Mouse (Mus musculus) midbrain, embryonic 11.5 days (tissue): Measurements from ENCODE around the gene Rab34. TPM values are rescaled to one million over a fixed set of nuclear protein-coding genes. Genes with fewer than 3 reads are reported as not detected.

Source experiments
- ATAC-seq: fragments of 200-750 bp; cut with Nextera tagmentation; 2 replicates; pipeline ENCODE4 v1.8.0; 2017; ENCODE audit warnings: moderate TSS enrichment, moderate library complexity; ENCODE audit not compliant: low FRiP score
- DNase-seq: peaks from one replicate; pipeline ENCODE4 v3.0.0; 2015; ENCODE audit warnings: low spot score; ENCODE audit errors: missing footprints
- H3K27ac ChIP-seq: fragments of 300-500 bp; sonication (generic); 2 replicates; pipeline ENCODE4 v1.5.1; 2014; ENCODE audit warnings: low read depth, low read length
- H3K27me3 ChIP-seq: fragments of 300-500 bp; sonication (generic); 2 replicates; pipeline ENCODE4 v1.6.1; 2014; ENCODE audit warnings: mild to moderate bottlenecking, low read length, moderate library complexity, mixed read lengths; ENCODE audit not compliant: control insufficient read depth, insufficient read depth
- H3K36me3 ChIP-seq: fragments of 300-500 bp; sonication (generic); 2 replicates; pipeline ENCODE4 v1.6.1; 2014; ENCODE audit warnings: mild to moderate bottlenecking, low read length, moderate library complexity, mixed read lengths; ENCODE audit not compliant: control insufficient read depth, insufficient read depth
- H3K4me1 ChIP-seq: fragments of 300-500 bp; sonication (generic); 2 replicates; pipeline ENCODE4 v1.6.1; 2014; ENCODE audit warnings: low read length; ENCODE audit not compliant: control insufficient read depth, insufficient read depth
- H3K4me2 ChIP-seq: fragments of 300-500 bp; sonication (generic); 2 replicates; pipeline ENCODE4 v1.6.1; 2014; ENCODE audit warnings: mild to moderate bottlenecking, moderate library complexity
- H3K4me3 ChIP-seq: fragments of 300-500 bp; sonication (generic); 2 replicates; pipeline ENCODE4 v1.5.1; 2014; ENCODE audit warnings: low read depth, low read length
- H3K9ac ChIP-seq: fragments of 300-500 bp; sonication (generic); 2 replicates; pipeline ENCODE4 v1.6.1; 2014; ENCODE audit warnings: low read length
- H3K9me3 ChIP-seq: fragments of 300-500 bp; sonication (generic); 2 replicates; pipeline ENCODE4 v1.6.1; 2016; ENCODE audit warnings: low read length; ENCODE audit not compliant: control insufficient read depth
- WGBS: fragments of 180-500 bp; shearing (Covaris S2); extraction: QIAGEN DNeasy Blood & Tissue Kit; methylation state at CpG from one replicate; pipeline ENCODE4 v1.1.7; 2014; 5-methylcytosine and 5-hydroxymethylcytosine counted together
- polyA plus RNA-seq: library from polyadenylated mRNA; unstranded; fragments of >200 nt; fragmentation: Nextera tagmentation; extraction: Ambion mirVana; gene quantifications from 2 replicates; pipeline ENCODE4 v1.2.1, GENCODE M21; 2014

Rab34 gene
- polyA plus RNA-seq, 1 experiment from 2014 or later = 55.1 TPM

- no peaks in the 10 kb centered on the region for H3K9me3 ChIP-seq
- peak overlapping the region; percentile 60 for H3K4me3 ChIP-seq
- peak; percentile 90 for DNase-seq
- peak overlapping the region; percentile 86 for H3K4me2 ChIP-seq
- WGBS = 1% methylated on average over 23 of the region's 23 CpGs
- peak overlapping the region; percentile 60 for H3K9ac ChIP-seq
- H3K36me3 ChIP-seq = peaks cover 13% of the 10 kb centered on the region
- peaks cover 39% of the 10 kb centered on the region for H3K4me1 ChIP-seq
- no peaks in the 10 kb centered on the region for H3K27me3 ChIP-seq
- H3K27ac ChIP-seq = no peak overlapping the region
- ATAC-seq = no peak
Observed at GRCm38 (mm10) chr11:78176905-78177331, 11.3 kb upstream of the Rab34 start.

GRCm38 (mm10) chr11:78177437-78177836 lies 10.8 kb upstream of the Rab34 start:
- Histone ChIP-seq H3K36me3 (peaks cover 13% of the 10 kb centered on the region), H3K4me3 (peak overlapping the region; percentile 60), H3K27me3 (no peaks in the 10 kb centered on the region), H3K27ac (peak overlapping the region; percentile 25; the same call in 1 of the 2 replicates), H3K4me1 (peaks cover 44% of the 10 kb centered on the region), H3K4me2 (peak overlapping the region; percentile 86), H3K9me3 (no peaks in the 10 kb centered on the region), H3K9ac (peak overlapping the region; percentile 60)
- 2% methylated on average over 10 of the region's 10 CpGs for WGBS
- no peak for ATAC-seq
- no peak for DNase-seq

GRCm38 (mm10) chr11:78177903-78178858 lies 10.0 kb upstream of the Rab34 start:
- peak; percentile 85 for ATAC-seq
- WGBS = under 1% methylated on average over 72 of the region's 84 CpGs
- peaks cover 45% of the 10 kb centered on the region for H3K4me1 ChIP-seq

GRCm38 (mm10) chr11:78178859-78179437 lies 9.3 kb upstream of the Rab34 start:
- peak; percentile 10; the same call in 1 of the 2 replicates for ATAC-seq
- WGBS = 3% methylated on average over 28 of the region's 29 CpGs
- Histone ChIP-seq H3K4me2 (peak overlapping the region; percentile 86), H3K9ac (peak overlapping the region; percentile 71), H3K4me3 (peak overlapping the region; percentile 60), H3K36me3 (peaks cover 13% of the 10 kb centered on the region), H3K9me3 (no peaks in the 10 kb centered on the region), H3K27ac (peak overlapping the region; percentile 91), H3K27me3 (no peaks in the 10 kb centered on the region), H3K4me1 (peaks cover 45% of the 10 kb centered on the region)
- DNase-seq = peak; percentile 94

More at GRCm38 (mm10) chr11:78177903-78178858, 10.0 kb upstream of the Rab34 start:
- Histone ChIP-seq H3K27me3 (no peaks in the 10 kb centered on the region), H3K9ac (peak overlapping the region; percentile 71), H3K36me3 (peaks cover 13% of the 10 kb centered on the region), H3K27ac (peak overlapping the region; percentile 91), H3K4me3 (peak overlapping the region; percentile 60), H3K9me3 (no peaks in the 10 kb centered on the region), H3K4me2 (peak overlapping the region; percentile 86)
- DNase-seq = peak; percentile 99

- Histone ChIP-seq H3K4me2 (peak overlapping the region; percentile 86), H3K4me3 (peak overlapping the region; percentile 60), H3K4me1 (peaks cover 45% of the 10 kb centered on the region), H3K9me3 (no peaks in the 10 kb centered on the region), H3K27ac (no peak overlapping the region; the same call in 1 of the 2 replicates), H3K9ac (peak overlapping the region; percentile 71), H3K27me3 (no peaks in the 10 kb centered on the region), H3K36me3 (peaks cover 13% of the 10 kb centered on the region)
- DNase-seq (peak; percentile 91), ATAC-seq (no peak)
- 40% methylated on average over 8 of the region's 8 CpGs for WGBS
Observed at GRCm38 (mm10) chr11:78179438-78179999, 8.7 kb upstream of the Rab34 start.

- DNase-seq (no peak), ATAC-seq (no peak)
- no peak overlapping the region for H3K4me3 ChIP-seq
- no peak overlapping the region for H3K9ac ChIP-seq
- 83% methylated on average over 6 of the region's 6 CpGs for WGBS
- peaks cover 45% of the 10 kb centered on the region for H3K4me1 ChIP-seq
- H3K36me3 ChIP-seq = peaks cover 13% of the 10 kb centered on the region
- H3K27ac ChIP-seq = no peak overlapping the region
- H3K9me3 ChIP-seq = no peaks in the 10 kb centered on the region
- H3K27me3 ChIP-seq = no peaks in the 10 kb centered on the region
- H3K4me2 ChIP-seq = no peak overlapping the region
Observed at GRCm38 (mm10) chr11:78180081-78180761, 8.0 kb upstream of the Rab34 start.

- H3K27ac ChIP-seq = no peak overlapping the region
- ATAC-seq (no peak), DNase-seq (no peak)
- no peaks in the 10 kb centered on the region for H3K9me3 ChIP-seq
- H3K4me1 ChIP-seq = peaks cover 39% of the 10 kb centered on the region
- no peaks in the 10 kb centered on the region for H3K27me3 ChIP-seq
- 50% methylated on average over 2 of the region's 2 CpGs for WGBS
- H3K4me2 ChIP-seq = peak overlapping the region; percentile 77
- peak overlapping the region; percentile 95; the same call in 1 of the 2 replicates for H3K9ac ChIP-seq
- H3K36me3 ChIP-seq = peaks cover 13% of the 10 kb centered on the region
- H3K4me3 ChIP-seq = peak overlapping the region; percentile 94
Observed at GRCm38 (mm10) chr11:78181830-78182357, 6.3 kb upstream of the Rab34 start.

GRCm38 (mm10) chr11:78182450-78182849 lies 5.8 kb upstream of the Rab34 start:
- H3K9me3 ChIP-seq = no peaks in the 10 kb centered on the region
- H3K9ac ChIP-seq = peak overlapping the region; percentile 95
- H3K4me3 ChIP-seq = peak overlapping the region; percentile 94
- H3K27ac ChIP-seq = no peak overlapping the region
- DNase-seq = no peak
- H3K27me3 ChIP-seq = no peaks in the 10 kb centered on the region
- no peak for ATAC-seq
- peak overlapping the region; percentile 77 for H3K4me2 ChIP-seq
- H3K36me3 ChIP-seq = peaks cover 13% of the 10 kb centered on the region
- WGBS = 12% methylated on average over 7 of the region's 7 CpGs
- peaks cover 34% of the 10 kb centered on the region for H3K4me1 ChIP-seq
